Mouse (Mus musculus) adrenal gland, adult 10 weeks (tissue): ENCODE results near the gene Esp16. TPM values are rescaled to one million over a fixed set of nuclear protein-coding genes. Genes with fewer than 3 reads are reported as not detected.

Experiments
- polyA plus RNA-seq: library from polyadenylated mRNA; stranded (reverse); fragments of 350-450 nt; fragmentation: Illumina TruSeq; extraction: RNeasy Lipid Tissue Mini Kit (QIAGEN cat#74804); gene quantifications from one replicate; pipeline ENCODE4 v1.2.3, GENCODE M21; 2014; ENCODE audit warnings: low read depth, low replicate concordance

The Esp16 gene
- not detected for polyA plus RNA-seq

GRCm38 (mm10) chr17:39535842-39536241, at the start of gene Esp16:
Gene Esp16 (plus strand): TSS chr17:39536142.

Other genes with a start within 250 kb of the Esp16 start
- gene Esp18, start 129.8 kb upstream of the Esp16 start, polyA plus RNA-seq = not detected
- not detected for gene Esp15, start 104.8 kb downstream of the Esp16 start, polyA plus RNA-seq